Mouse (Mus musculus) frontal cortex, postnatal 10 days (tissue): ENCODE data around the gene Hspa4.

Experiments used
- DNase-seq, 2 experiments: peaks; one replicate each; pipeline ENCODE4 v3.0.0; 2022; ENCODE audit warnings: low spot score in 2 of 2, mixed read lengths in 1 of 2

The Hspa4 gene

GRCm38 (mm10) chr11:53252186-53253119 is 47.8 kb downstream of the Hspa4 start:
- DNase-seq, result no peak

DNA sequence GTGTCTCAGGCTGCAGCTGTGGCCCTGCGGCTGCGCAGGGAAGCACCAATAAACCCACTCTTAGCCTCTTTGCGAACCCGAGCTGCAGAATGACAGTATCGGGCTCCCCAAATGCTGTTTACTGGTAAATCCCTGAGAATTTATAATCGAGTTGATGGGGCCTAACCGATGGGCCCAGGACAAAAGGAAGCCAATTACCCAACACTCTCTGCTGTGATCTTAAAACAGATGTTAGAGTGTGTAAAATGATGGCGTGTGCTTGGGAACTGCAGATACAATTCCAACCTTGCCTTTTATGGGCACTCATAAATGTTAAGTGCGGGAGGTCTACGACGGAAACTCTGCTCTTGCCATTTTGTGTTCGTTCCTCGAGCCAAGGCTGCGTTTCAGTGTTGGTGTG is 49.5 kb downstream of the Hspa4 start:
- DNase-seq, result no peak

DNA sequence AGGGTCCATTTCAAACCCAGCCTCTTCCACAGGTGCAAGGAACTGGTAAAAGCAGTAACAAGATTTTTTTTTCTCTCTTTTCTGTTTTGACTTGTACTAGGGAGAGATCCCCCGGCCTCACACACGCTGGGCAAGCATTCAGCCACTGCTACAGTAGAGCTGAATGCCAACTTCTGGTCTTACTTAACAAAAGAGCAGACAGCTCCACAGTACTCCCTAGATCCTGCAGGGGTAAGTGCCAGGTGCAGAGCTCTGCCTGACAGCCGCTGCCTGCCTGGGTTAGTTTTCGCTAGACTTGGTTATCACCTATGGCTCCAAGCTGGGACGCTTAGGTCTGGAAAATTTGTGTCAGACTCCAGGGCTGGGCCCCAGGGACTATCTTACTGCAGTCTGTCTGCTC is 50.6 kb downstream of the Hspa4 start:
- no peak for DNase-seq

GRCm38 (mm10) chr11:53245561-53245960 is 54.7 kb downstream of the Hspa4 start:
- no peak for DNase-seq

- no peak for DNase-seq
These were observed 57.1 kb downstream of the Hspa4 start for GRCm38 (mm10) chr11:53243199-53243598.

- DNase-seq, result no peak
These were observed 66.7 kb downstream of the Hspa4 start for GRCm38 (mm10) chr11:53233590-53233989.

DNA sequence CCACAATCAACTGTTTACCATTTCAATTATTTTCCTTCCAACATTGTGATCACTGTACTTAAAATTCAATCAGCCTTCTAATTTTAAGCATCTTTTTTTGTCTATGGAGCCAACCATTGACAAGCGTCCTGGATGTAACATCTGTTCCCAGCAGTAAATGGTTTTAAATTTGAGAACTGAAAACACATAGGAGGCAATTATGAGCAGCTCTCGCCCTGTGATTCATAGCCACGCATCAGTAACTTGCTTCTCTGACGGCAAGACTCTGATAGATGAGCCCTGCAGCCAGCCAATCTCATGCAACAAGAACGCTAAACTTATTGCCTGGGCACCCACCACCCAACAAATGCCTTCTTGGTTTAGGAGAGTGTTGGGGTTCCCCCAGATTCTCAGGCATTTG is 68.4 kb downstream of the Hspa4 start:
- DNase-seq, result no peak

DNA sequence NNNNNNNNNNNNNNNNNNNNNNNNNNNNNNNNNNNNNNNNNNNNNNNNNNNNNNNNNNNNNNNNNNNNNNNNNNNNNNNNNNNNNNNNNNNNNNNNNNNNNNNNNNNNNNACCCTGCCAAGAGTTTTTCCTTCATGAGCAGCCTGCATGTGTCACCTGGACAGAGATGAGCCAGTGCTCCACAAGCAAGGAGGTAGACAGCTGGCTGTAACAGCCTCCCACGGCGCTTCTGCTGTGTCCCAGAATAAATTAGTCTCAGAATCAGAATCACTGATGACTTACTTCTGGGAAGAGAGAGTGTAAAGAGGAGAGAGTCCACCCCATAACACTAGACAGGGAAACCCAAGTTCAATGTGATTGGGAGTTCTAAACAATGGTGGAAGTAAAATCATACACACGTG is 71.2 kb downstream of the Hspa4 start:
- no peak for DNase-seq

DNA sequence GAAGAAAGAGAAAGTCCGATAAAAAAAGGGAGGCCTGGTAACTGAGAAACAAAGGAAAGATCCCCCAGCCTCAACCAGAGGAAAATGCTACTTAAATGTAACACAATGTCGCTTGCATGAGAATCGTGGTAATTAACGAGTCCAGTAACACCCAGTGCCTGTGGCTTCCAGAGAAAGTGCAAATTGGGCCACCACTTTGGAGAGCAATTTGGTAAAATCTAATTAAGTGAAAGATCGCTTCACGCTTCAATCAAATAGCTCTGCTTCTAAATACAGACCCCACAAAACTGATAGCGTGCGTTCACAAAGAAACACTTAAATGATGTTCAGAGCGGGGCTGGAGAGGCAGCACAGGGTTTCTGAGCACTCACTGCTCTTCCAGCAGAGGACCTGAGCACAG is 89.4 kb downstream of the Hspa4 start:
- no peak for DNase-seq
